Mouse (Mus musculus) liver, embryonic 11.5 days (tissue): Measurements from ENCODE around the gene Hif3a. TPM values are rescaled to one million over a fixed set of nuclear protein-coding genes. Genes with fewer than 3 reads are reported as not detected.
"Not testable (repeated sequence)": the region's sequence is repeated elsewhere in the genome, so short reads cannot be mapped to it uniquely, and the experiment has no call there.

Experiments
- ATAC-seq: fragments of 200-750 bp; cut with Nextera tagmentation; replicated peaks from 2 replicates; pipeline ENCODE4 v1.8.0; 2017; ENCODE audit warnings: moderate number of reproducible peaks, mild to moderate bottlenecking, moderate TSS enrichment, moderate library complexity; ENCODE audit not compliant: low FRiP score
- DNase-seq: peaks from one replicate; pipeline ENCODE4 v3.0.0-alpha.2; 2017; ENCODE audit warnings: low spot score
- H3K27ac ChIP-seq: fragments of 300-500 bp; sonication (generic); 2 replicates; pipeline ENCODE4 v1.5.1; 2014; ENCODE audit warnings: mild to moderate bottlenecking, low read depth, low read length, control low read depth
- H3K27me3 ChIP-seq: fragments of 300-500 bp; sonication (generic); replicated peaks from 2 replicates; pipeline ENCODE4 v1.6.1; 2014; ENCODE audit warnings: low read length, mixed read lengths; ENCODE audit not compliant: control insufficient read depth, insufficient read depth
- H3K36me3 ChIP-seq: fragments of 300-500 bp; sonication (generic); 2 replicates; pipeline ENCODE4 v1.6.1; 2014; ENCODE audit warnings: mild to moderate bottlenecking, low read length, moderate library complexity, mixed read lengths; ENCODE audit not compliant: control insufficient read depth, insufficient read depth
- H3K4me1 ChIP-seq: fragments of 300-500 bp; sonication (generic); replicated peaks from 2 replicates; pipeline ENCODE4 v1.6.1; 2014; ENCODE audit warnings: low read length, mixed read lengths; ENCODE audit not compliant: control insufficient read depth, insufficient read depth
- H3K4me2 ChIP-seq: fragments of 300-500 bp; sonication (generic); 2 replicates; pipeline ENCODE4 v1.6.1; 2014; ENCODE audit warnings: mild to moderate bottlenecking, control low read depth, moderate library complexity
- H3K4me3 ChIP-seq: fragments of 300-500 bp; sonication (generic); 2 replicates; pipeline ENCODE4 v1.5.1; 2014; ENCODE audit warnings: low read depth, low read length, control low read depth
- H3K9ac ChIP-seq: fragments of 300-500 bp; sonication (generic); 2 replicates; pipeline ENCODE4 v1.6.1; 2014; ENCODE audit warnings: low read depth, low read length, control low read depth
- H3K9me3 ChIP-seq: fragments of 300-500 bp; sonication (generic); 2 replicates; pipeline ENCODE4 v1.6.1; 2016; ENCODE audit warnings: low read length, inconsistent platforms, mixed read lengths; ENCODE audit not compliant: control insufficient read depth
- WGBS: fragments of 180-500 bp; shearing (Covaris S2); extraction: QIAGEN DNeasy Blood & Tissue Kit; methylation state at CpG from one replicate; pipeline ENCODE4 v1.1.7; 2014; 5-methylcytosine and 5-hydroxymethylcytosine counted together
- polyA plus RNA-seq: library from polyadenylated mRNA; unstranded; fragments of >200 nt; fragmentation: Nextera tagmentation; extraction: Ambion mirVana; gene quantifications from 2 replicates; pipeline ENCODE4 v1.2.1, GENCODE M21; 2014

The Hif3a gene
- polyA plus RNA-seq, 1 experiment from 2014 or later: 28.3 TPM

DNA sequence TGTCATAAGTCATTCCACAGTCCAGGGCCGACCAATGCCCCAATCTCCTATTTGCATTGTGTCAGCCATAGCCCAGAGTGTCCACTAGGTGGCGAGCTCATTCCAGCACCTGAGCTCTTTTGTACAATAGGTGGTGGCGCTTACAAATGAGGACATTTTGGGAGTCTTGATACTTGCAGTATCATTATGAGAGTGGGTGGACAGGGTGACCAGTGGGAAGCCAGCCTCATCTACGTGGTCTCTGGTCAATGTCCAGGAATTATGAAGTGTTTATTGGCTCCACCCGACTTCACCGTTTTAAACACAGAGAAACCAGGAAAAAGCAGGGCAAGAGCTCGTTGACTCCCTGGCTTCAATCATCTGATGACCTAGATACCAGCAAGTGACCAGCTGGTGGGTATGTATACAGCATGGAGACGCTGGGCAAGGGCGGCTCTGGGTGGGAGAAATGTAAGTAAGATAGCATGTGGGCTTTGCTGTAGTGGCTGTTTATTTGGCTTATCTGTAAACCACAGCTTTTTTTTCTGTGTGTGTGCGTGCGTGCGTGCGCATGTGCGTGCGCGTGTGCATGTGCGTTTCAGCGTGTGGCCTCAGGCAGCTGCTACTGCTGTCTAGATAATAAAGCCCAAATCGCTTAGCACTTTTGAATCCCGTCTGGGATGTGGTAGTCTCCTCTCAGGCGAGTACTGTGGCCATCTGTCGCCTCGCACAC, 11.8 kb upstream of the Hif3a start, which contains the start of gene Psg16:
TSS of gene Psg16 (plus strand) at position 137 of the 712 bp plus-strand sequence.
- no peaks in the 10 kb centered on the region for H3K36me3 ChIP-seq
- DNase-seq: peak; percentile 62
- H3K27me3 ChIP-seq: no peaks in the 10 kb centered on the region
- ATAC-seq: peak; percentile 91
- no peaks in the 10 kb centered on the region for H3K9me3 ChIP-seq
- no peak within 1 kb of the TSS for H3K4me3 ChIP-seq
- no peak within 1 kb of the TSS for H3K9ac ChIP-seq
- 41% methylated on average over 23 of the region's 23 CpGs for WGBS
- H3K4me1 ChIP-seq: 0 out of 2 replicates have a peak, but pooled peaks cover 2% of the 10 kb centered on the region
- peak within 1 kb of the TSS; percentile 23; the same call in 1 of the 2 replicates for H3K27ac ChIP-seq
- peak within 1 kb of the TSS; percentile 49 for H3K4me2 ChIP-seq

DNA sequence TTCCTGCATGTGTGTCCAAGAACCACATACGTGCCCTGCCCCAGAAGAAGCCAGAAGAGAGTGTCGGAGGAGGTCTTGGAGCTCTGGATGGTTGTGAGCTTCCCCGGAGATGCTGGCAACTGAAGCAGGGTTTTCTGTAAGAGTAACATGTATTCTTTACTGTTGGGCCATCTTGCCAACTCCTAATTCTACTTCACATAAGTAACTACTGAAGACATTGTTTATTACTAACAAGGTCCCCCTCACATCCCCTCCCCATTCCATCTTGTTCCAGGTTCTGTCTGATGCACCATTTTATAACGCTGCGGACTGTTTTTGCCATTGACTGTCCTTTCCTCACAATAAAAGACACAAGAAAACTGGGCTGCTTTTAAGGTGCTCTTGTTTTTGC, 11.3 kb upstream of the Hif3a start:
- H3K9ac ChIP-seq: no peak overlapping the region
- no peak overlapping the region for H3K4me3 ChIP-seq
- 51% methylated on average over 5 of the region's 5 CpGs for WGBS

DNA sequence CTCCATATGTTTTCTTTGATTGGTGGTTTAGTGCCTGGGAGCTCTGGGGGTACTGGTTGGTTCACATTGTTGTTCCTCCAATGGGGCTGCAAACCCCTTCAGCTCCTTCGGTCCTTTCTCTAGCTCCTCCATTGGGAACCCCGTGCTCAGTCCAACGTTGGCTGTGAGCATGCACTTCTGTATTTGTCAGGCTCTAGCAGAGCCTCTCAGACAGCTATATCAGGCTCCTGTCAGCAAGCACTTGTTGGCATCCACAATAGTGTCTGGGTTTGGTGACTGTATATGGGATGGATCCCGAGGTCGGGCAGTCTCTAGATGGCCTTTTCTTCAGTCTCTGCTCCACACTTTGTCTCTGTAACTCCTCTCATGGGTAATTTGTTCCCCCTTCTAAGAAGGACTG, 5.4 kb upstream of the Hif3a start:
- not testable (repeated sequence) for H3K4me2 ChIP-seq, H3K27ac ChIP-seq, H3K4me3 ChIP-seq, H3K4me1 ChIP-seq, H3K9me3 ChIP-seq, H3K36me3 ChIP-seq, ATAC-seq, H3K27me3 ChIP-seq, H3K9ac ChIP-seq
- peak; percentile 19 for DNase-seq
- 52% methylated on average over 5 of the region's 5 CpGs for WGBS

More for the DNA sequence above, 11.3 kb upstream of the Hif3a start:
- H3K4me2 ChIP-seq: no peak overlapping the region; the same call in 1 of the 2 replicates
- DNase-seq (no peak), ATAC-seq (no peak)
- no peaks in the 10 kb centered on the region for H3K27me3 ChIP-seq
- H3K36me3 ChIP-seq: no peaks in the 10 kb centered on the region
- H3K27ac ChIP-seq: no peak overlapping the region
- H3K9me3 ChIP-seq: no peaks in the 10 kb centered on the region
- 0 out of 2 replicates have a peak, but pooled peaks cover 2% of the 10 kb centered on the region for H3K4me1 ChIP-seq

DNA sequence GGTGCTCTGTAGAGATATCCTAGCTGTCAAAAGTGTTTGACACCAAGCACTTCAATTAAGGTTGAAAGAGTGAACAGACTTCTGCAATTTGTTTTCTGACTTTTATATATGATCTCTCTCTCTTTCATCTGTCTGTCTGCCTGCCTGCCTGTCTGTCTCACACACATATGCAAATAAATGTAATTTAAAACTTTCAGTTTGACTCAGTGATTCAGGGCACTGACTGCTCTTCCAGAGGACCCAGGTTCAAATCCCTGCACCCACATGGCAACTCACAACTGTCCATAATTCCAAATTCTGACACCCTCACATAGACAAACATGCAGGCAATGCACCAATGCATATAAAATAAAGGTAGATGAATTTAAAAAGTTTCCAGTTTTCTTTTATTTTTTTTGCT, 4.8 kb upstream of the Hif3a start:
- ATAC-seq: no peak
- Histone ChIP-seq H3K36me3 (no peaks in the 10 kb centered on the region), H3K4me1 (peaks cover 5% of the 10 kb centered on the region; the same call in 1 of the 2 replicates), H3K9ac (no peak overlapping the region), H3K27ac (no peak overlapping the region), H3K4me3 (no peak overlapping the region), H3K9me3 (no peaks in the 10 kb centered on the region), H3K4me2 (no peak overlapping the region), H3K27me3 (peaks cover 12% of the 10 kb centered on the region)
- peak; percentile 11 for DNase-seq

DNA sequence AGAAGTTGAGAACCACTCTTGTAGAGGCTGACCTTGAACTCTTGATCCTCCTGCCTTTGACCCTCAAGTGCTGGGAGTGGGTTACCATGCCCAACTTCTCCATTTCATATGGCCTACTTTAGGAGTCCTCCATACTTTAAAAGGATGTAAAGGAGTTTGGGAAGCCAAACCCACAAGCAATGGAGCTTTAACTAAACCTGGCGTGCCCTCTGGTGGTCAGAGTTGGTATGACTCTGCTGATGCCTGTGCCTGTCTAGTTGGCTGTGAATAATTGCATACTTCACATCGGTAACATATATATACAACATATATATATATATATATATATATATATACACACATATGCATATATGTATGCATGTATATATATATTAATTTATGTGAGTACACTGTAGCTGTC, 4.2 kb upstream of the Hif3a start:
- DNase-seq: peak; percentile 68
- ATAC-seq: peak; percentile 53

DNA sequence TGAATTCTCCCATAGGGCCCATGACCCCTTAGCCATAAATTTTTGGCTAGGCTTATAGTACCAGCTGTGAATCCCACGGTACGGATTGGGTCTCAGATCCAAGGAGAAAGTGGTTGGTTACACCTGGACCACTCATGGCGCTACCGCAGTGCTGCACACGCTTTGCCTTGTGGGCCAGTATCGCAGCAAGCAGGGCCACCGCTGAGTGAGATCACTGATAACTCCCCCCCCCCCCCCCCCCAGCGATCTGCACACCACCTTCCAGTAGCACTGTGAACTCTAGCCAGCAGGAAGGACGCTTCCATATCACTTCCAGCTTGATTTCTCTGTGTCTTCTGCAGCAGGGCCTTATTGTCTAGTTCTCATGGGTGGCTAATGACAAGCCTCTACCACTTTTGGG, 3.4 kb upstream of the Hif3a start:
- no peaks in the 10 kb centered on the region for H3K36me3 ChIP-seq
- H3K4me2 ChIP-seq: no peak overlapping the region
- WGBS: 56% methylated on average over 9 of the region's 9 CpGs
- no peak overlapping the region for H3K27ac ChIP-seq
- H3K9ac ChIP-seq: no peak overlapping the region
- DNase-seq (peak; percentile 28), ATAC-seq (no peak)
- H3K4me3 ChIP-seq: no peak overlapping the region
- peaks cover 12% of the 10 kb centered on the region for H3K27me3 ChIP-seq
- H3K4me1 ChIP-seq: peaks cover 12% of the 10 kb centered on the region
- H3K9me3 ChIP-seq: no peaks in the 10 kb centered on the region

More for the DNA sequence above, 4.2 kb upstream of the Hif3a start:
- no peak overlapping the region for H3K4me2 ChIP-seq
- WGBS: 13% methylated on average over 2 of the region's 2 CpGs
- no peak overlapping the region for H3K27ac ChIP-seq
- no peaks in the 10 kb centered on the region for H3K9me3 ChIP-seq
- peaks cover 5% of the 10 kb centered on the region for H3K4me1 ChIP-seq
- H3K36me3 ChIP-seq: no peaks in the 10 kb centered on the region
- H3K9ac ChIP-seq: no peak overlapping the region
- H3K4me3 ChIP-seq: no peak overlapping the region
- H3K27me3 ChIP-seq: peaks cover 12% of the 10 kb centered on the region

DNA sequence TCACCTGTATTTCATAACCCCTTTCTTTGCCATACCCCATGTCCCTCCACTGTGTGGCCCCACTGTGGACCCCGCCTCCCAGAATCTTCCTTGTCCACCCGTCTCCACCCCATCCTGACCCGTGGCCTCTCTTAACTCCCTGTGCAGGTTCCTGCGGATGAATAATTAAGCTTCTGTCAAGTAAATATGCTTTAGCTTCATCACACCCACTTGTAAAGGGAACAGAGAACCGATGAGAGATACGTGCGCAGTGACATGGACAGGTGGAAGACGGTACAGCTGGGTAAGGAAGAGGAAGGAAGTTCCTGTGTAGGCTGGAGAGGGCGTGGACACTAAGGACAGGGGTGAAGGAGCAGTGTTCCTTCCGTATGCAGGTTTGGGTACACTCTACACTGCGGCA, 618 bp upstream of the Hif3a start:
- no peaks in the 10 kb centered on the region for H3K9me3 ChIP-seq
- no peak for DNase-seq
- 11% methylated on average over 11 of the region's 11 CpGs for WGBS

DNA sequence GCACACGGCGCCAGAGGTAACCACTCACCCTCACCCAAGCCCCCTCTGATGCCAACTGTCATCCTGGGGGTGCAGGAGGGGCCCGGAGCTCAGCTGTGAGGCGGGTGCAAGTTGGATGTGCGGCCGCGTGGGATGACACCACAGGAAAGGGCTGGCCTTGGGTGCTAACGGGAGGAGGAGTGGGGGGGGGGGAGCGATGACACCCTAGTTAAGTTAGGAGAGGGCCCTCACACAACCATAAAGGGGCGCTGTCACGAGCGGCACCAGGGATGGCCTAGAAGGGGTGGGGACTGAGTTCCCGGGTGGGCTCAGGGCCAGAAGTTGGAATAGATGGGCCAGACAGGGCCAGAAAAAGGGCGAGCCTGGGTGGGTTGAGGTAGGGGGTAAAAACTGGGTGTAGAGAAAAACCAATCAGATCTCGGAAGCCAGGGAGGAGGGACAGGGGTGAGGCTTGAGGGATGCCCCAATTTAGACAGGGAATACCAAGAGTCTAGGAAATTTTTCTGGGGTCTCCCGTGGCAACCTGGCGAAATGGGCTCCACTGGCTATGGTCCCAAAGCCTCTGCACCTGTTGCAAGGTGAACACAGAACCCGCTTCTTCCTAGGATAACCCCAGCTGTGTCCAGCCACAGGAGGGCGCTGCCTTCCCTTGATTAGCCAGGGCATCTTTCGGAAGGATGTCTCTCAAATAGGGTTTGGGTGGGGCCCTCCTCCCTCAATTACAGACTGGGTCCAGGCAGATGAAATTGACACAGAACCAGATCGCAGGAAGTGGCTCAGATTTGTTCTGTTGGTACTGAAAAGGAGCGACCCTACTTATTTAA, 1.2 kb downstream of the Hif3a start:
- peaks cover 12% of the 10 kb centered on the region for H3K27me3 ChIP-seq
- no peaks in the 10 kb centered on the region for H3K36me3 ChIP-seq
- no peak overlapping the region for H3K9ac ChIP-seq
- no peaks in the 10 kb centered on the region for H3K9me3 ChIP-seq
- peak overlapping the region; percentile 76 for H3K4me2 ChIP-seq
- peaks cover 46% of the 10 kb centered on the region for H3K4me1 ChIP-seq
- no peak for ATAC-seq
- H3K27ac ChIP-seq: peak overlapping the region; percentile 98; the same call in 1 of the 2 replicates
- WGBS: 76% methylated on average over 20 of the region's 22 CpGs
- H3K4me3 ChIP-seq: peak overlapping the region; percentile 48
- DNase-seq: peak; percentile 31

More for the DNA sequence above, 618 bp upstream of the Hif3a start:
- Histone ChIP-seq H3K9ac (0 out of 2 replicates have a peak overlapping the region, but pooled peaks have one; percentile 16), H3K4me3 (peak overlapping the region; percentile 48), H3K27ac (no peak overlapping the region), H3K4me1 (peaks cover 39% of the 10 kb centered on the region), H3K27me3 (peaks cover 12% of the 10 kb centered on the region), H3K36me3 (no peaks in the 10 kb centered on the region), H3K4me2 (peak overlapping the region; percentile 76)
- ATAC-seq: no peak
